Mouse (Mus musculus): Measurements from ENCODE around the gene Tom1.

- TF ChIP-seq CTCF (IDR thresholded peaks at IDR 0.05; ENCODE audit: low read depth) (no peak), EP300 (IDR thresholded peaks at IDR 0.05; ENCODE audit: low read depth) (no peak)
Measured at GRCm38 (mm10) chr8:75074876-75075275, 41.4 kb downstream of the Tom1 start.

Measured in liver, postnatal 0 days (tissue).